Mouse (Mus musculus) kidney, postnatal 4 days (tissue): ENCODE measurements around the gene Spty2d1.
A peak's percentile ranks its signal among the peaks of the same experiment; 100 is the strongest.

Experiments used
- DNase-seq, 2 experiments: peaks; one replicate each; pipeline ENCODE4 v3.0.0; 2021; ENCODE audit warnings: mixed read lengths in 2 of 2

Spty2d1 gene

GRCm38 (mm10) chr7:46987073-46987472, 21.1 kb downstream of the Spty2d1 start:
- no peak for DNase-seq

- DNase-seq = peak; percentile 24 to 37
Observed at GRCm38 (mm10) chr7:46986646-46987045, 21.6 kb downstream of the Spty2d1 start.

- DNase-seq = no peak
Observed at GRCm38 (mm10) chr7:46985718-46986505, 22.3 kb downstream of the Spty2d1 start.

- DNase-seq = no peak
Observed at GRCm38 (mm10) chr7:46983280-46983679, 24.9 kb downstream of the Spty2d1 start, which contains the start of gene Gm9999. Gm9999 (plus strand) TSS chr7:46983580.

- no peak for DNase-seq
Observed at GRCm38 (mm10) chr7:46975456-46975855, 32.8 kb downstream of the Spty2d1 start.

GRCm38 (mm10) chr7:46974648-46975047, 33.6 kb downstream of the Spty2d1 start:
- no peak for DNase-seq

- DNase-seq = no peak
Observed at GRCm38 (mm10) chr7:46969898-46970297, 38.3 kb downstream of the Spty2d1 start.

GRCm38 (mm10) chr7:46964070-46964469, 44.1 kb downstream of the Spty2d1 start:
- DNase-seq = no peak

- peak; percentile 75 to 82 for DNase-seq
Observed at GRCm38 (mm10) chr7:46962806-46963618, 45.2 kb downstream of the Spty2d1 start.

GRCm38 (mm10) chr7:46962132-46962531, 46.1 kb downstream of the Spty2d1 start:
- DNase-seq = peak in 1 of 2 experiments; percentile 11

- DNase-seq = no peak
Observed at GRCm38 (mm10) chr7:46960991-46961390, 47.2 kb downstream of the Spty2d1 start.

- DNase-seq = peak in 1 of 2 experiments; percentile 11
Observed at GRCm38 (mm10) chr7:46958853-46959252, 49.4 kb downstream of the Spty2d1 start.

GRCm38 (mm10) chr7:46957831-46958691, 50.1 kb downstream of the Spty2d1 start, which contains the start of gene Uevld:
Uevld (minus strand) TSS chr7:46958527.
- DNase-seq = peak; percentile 98
